Mouse (Mus musculus): Measurements from ENCODE around the gene Etl4. TPM values are rescaled to one million over a fixed set of nuclear protein-coding genes. Genes with fewer than 3 reads are reported as not detected.
A peak's percentile ranks its signal among the peaks of the same experiment; 100 is the strongest.
"Not testable (repeated sequence)": the region's sequence is repeated elsewhere in the genome, so short reads cannot be mapped to it uniquely, and the experiment has no call there.

Etl4 gene
- polyA plus RNA-seq, 1 experiment from 2014 or later = 32.2 TPM

GRCm38 (mm10) chr2:20672803-20673603 lies 763.4 kb downstream of the Etl4 start:
- H3K9ac ChIP-seq = no peak overlapping the region
- H3K4me3 ChIP-seq (replicated peaks) = no peak overlapping the region
- H3K27me3 ChIP-seq (replicated peaks) = no peaks in the 10 kb centered on the region
- H3K4me1 ChIP-seq = no peaks in the 10 kb centered on the region
- no peak overlapping the region for H3K4me2 ChIP-seq
- ATAC-seq (ENCODE audit: insufficient read depth, low FRiP score, low read depth) = no peak; the same call in 1 of the 2 replicates
- 60% methylated on average over 9 of the region's 9 CpGs for WGBS
- no peaks in the 10 kb centered on the region for H3K9me3 ChIP-seq
- H3K36me3 ChIP-seq = no peaks in the 10 kb centered on the region
- no peak overlapping the region for H3K27ac ChIP-seq

- Histone ChIP-seq H3K27me3 (replicated peaks) (no peaks in the 10 kb centered on the region), H3K9me3 (no peaks in the 10 kb centered on the region), H3K4me1 (no peaks in the 10 kb centered on the region), H3K9ac (no peak overlapping the region), H3K4me2 (no peak overlapping the region), H3K36me3 (no peaks in the 10 kb centered on the region), H3K4me3 (replicated peaks) (no peak overlapping the region), H3K27ac (no peak overlapping the region)
- ATAC-seq (ENCODE audit: insufficient read depth, low FRiP score, low read depth) = no peak
- 98% methylated on average over 3 of the region's 3 CpGs for WGBS
Measured at GRCm38 (mm10) chr2:20676379-20676778, 766.8 kb downstream of the Etl4 start.

GRCm38 (mm10) chr2:20678793-20679192 lies 769.2 kb downstream of the Etl4 start:
- no peak overlapping the region for H3K27ac ChIP-seq
- no peaks in the 10 kb centered on the region for H3K9me3 ChIP-seq
- H3K27me3 ChIP-seq (replicated peaks) = no peaks in the 10 kb centered on the region
- no peak overlapping the region for H3K4me3 ChIP-seq (replicated peaks)
- H3K4me2 ChIP-seq = no peak overlapping the region
- WGBS = 55% methylated on average over 7 of the region's 7 CpGs
- no peaks in the 10 kb centered on the region for H3K36me3 ChIP-seq
- H3K4me1 ChIP-seq = no peaks in the 10 kb centered on the region
- ATAC-seq (ENCODE audit: insufficient read depth, low FRiP score, low read depth) = no peak
- no peak overlapping the region for H3K9ac ChIP-seq

- H3K9ac ChIP-seq; H3K36me3 ChIP-seq; ATAC-seq (ENCODE audit: insufficient read depth, low FRiP score, low read depth); H3K9me3 ChIP-seq; H3K27ac ChIP-seq; H3K4me1 ChIP-seq; H3K27me3 ChIP-seq (replicated peaks); H3K4me3 ChIP-seq (replicated peaks); H3K4me2 ChIP-seq: not testable (repeated sequence)
- WGBS = 93% methylated on average over 6 of the region's 6 CpGs
Measured at GRCm38 (mm10) chr2:20682203-20682602, 772.6 kb downstream of the Etl4 start.

GRCm38 (mm10) chr2:20689389-20689788 lies 779.8 kb downstream of the Etl4 start:
- Histone ChIP-seq H3K4me1 (no peaks in the 10 kb centered on the region), H3K4me3 (replicated peaks) (no peak overlapping the region), H3K27me3 (replicated peaks) (no peaks in the 10 kb centered on the region), H3K27ac (no peak overlapping the region), H3K36me3 (no peaks in the 10 kb centered on the region), H3K4me2 (no peak overlapping the region), H3K9me3 (no peaks in the 10 kb centered on the region), H3K9ac (no peak overlapping the region)
- ATAC-seq (ENCODE audit: insufficient read depth, low FRiP score, low read depth) = 0 out of 2 replicates have a peak, but pooled peaks have one; percentile 18
- 46% methylated on average over 3 of the region's 3 CpGs for WGBS

- H3K36me3 ChIP-seq = no peaks in the 10 kb centered on the region
- no peak overlapping the region for H3K27ac ChIP-seq
- H3K9ac ChIP-seq = no peak overlapping the region
- no peaks in the 10 kb centered on the region for H3K4me1 ChIP-seq
- no peak overlapping the region for H3K4me3 ChIP-seq (replicated peaks)
- H3K9me3 ChIP-seq = no peaks in the 10 kb centered on the region
- WGBS = 64% methylated on average over 3 of the region's 3 CpGs
- H3K27me3 ChIP-seq (replicated peaks) = no peaks in the 10 kb centered on the region
- H3K4me2 ChIP-seq = no peak overlapping the region
- no peak for ATAC-seq (ENCODE audit: insufficient read depth, low FRiP score, low read depth)
Measured at GRCm38 (mm10) chr2:20692898-20693297, 783.3 kb downstream of the Etl4 start.

GRCm38 (mm10) chr2:20693772-20694171 lies 784.2 kb downstream of the Etl4 start:
- Histone ChIP-seq H3K9ac (no peak overlapping the region), H3K9me3 (no peaks in the 10 kb centered on the region)
- 78% methylated on average over 1 of the region's 1 CpGs for WGBS

GRCm38 (mm10) chr2:20697719-20698118 lies 788.1 kb downstream of the Etl4 start:
- Histone ChIP-seq H3K4me3 (replicated peaks) (no peak overlapping the region), H3K9ac (no peak overlapping the region), H3K9me3 (no peaks in the 10 kb centered on the region), H3K27ac (no peak overlapping the region), H3K27me3 (replicated peaks) (no peaks in the 10 kb centered on the region), H3K36me3 (no peaks in the 10 kb centered on the region), H3K4me1 (no peaks in the 10 kb centered on the region), H3K4me2 (no peak overlapping the region)
- WGBS = 54% methylated on average over 1 of the region's 1 CpGs
- no peak for ATAC-seq (ENCODE audit: insufficient read depth, low FRiP score, low read depth)

More at GRCm38 (mm10) chr2:20693772-20694171, 784.2 kb downstream of the Etl4 start:
- Histone ChIP-seq H3K27me3 (replicated peaks) (no peaks in the 10 kb centered on the region), H3K27ac (no peak overlapping the region), H3K4me2 (no peak overlapping the region), H3K4me1 (no peaks in the 10 kb centered on the region), H3K36me3 (no peaks in the 10 kb centered on the region), H3K4me3 (replicated peaks) (no peak overlapping the region)
- ATAC-seq (ENCODE audit: insufficient read depth, low FRiP score, low read depth) = no peak

GRCm38 (mm10) chr2:20705110-20705509 lies 795.5 kb downstream of the Etl4 start:
- 0 out of 2 replicates have a peak, but pooled peaks cover 6% of the 10 kb centered on the region for H3K36me3 ChIP-seq
- no peaks in the 10 kb centered on the region for H3K4me1 ChIP-seq
- no peak overlapping the region for H3K27ac ChIP-seq
- no peak overlapping the region for H3K9ac ChIP-seq
- H3K9me3 ChIP-seq = no peaks in the 10 kb centered on the region
- 61% methylated on average over 4 of the region's 4 CpGs for WGBS
- H3K4me3 ChIP-seq (replicated peaks) = no peak overlapping the region
- H3K4me2 ChIP-seq = no peak overlapping the region
- ATAC-seq (ENCODE audit: insufficient read depth, low FRiP score, low read depth) = no peak
- no peaks in the 10 kb centered on the region for H3K27me3 ChIP-seq (replicated peaks)

GRCm38 (mm10) chr2:20710589-20710988 lies 801.0 kb downstream of the Etl4 start:
- Histone ChIP-seq H3K27ac (no peak overlapping the region), H3K4me3 (replicated peaks) (no peak overlapping the region), H3K27me3 (replicated peaks) (no peaks in the 10 kb centered on the region), H3K4me1 (no peaks in the 10 kb centered on the region), H3K9me3 (no peaks in the 10 kb centered on the region), H3K36me3 (0 out of 2 replicates have a peak, but pooled peaks cover 6% of the 10 kb centered on the region), H3K9ac (no peak overlapping the region), H3K4me2 (no peak overlapping the region)
- 73% methylated on average over 7 of the region's 7 CpGs for WGBS
- ATAC-seq (ENCODE audit: insufficient read depth, low FRiP score, low read depth) = no peak

GRCm38 (mm10) chr2:20711024-20711423 lies 801.4 kb downstream of the Etl4 start:
- Histone ChIP-seq H3K9me3 (no peaks in the 10 kb centered on the region), H3K9ac (no peak overlapping the region), H3K27ac (no peak overlapping the region), H3K36me3 (0 out of 2 replicates have a peak, but pooled peaks cover 6% of the 10 kb centered on the region), H3K27me3 (replicated peaks) (no peaks in the 10 kb centered on the region), H3K4me3 (replicated peaks) (no peak overlapping the region), H3K4me2 (no peak overlapping the region), H3K4me1 (no peaks in the 10 kb centered on the region)
- no peak for ATAC-seq (ENCODE audit: insufficient read depth, low FRiP score, low read depth)
- WGBS = 47% methylated on average over 2 of the region's 2 CpGs

GRCm38 (mm10) chr2:20719105-20719504 lies 809.5 kb downstream of the Etl4 start:
- Histone ChIP-seq H3K4me2 (no peak overlapping the region), H3K4me3 (replicated peaks) (no peak overlapping the region), H3K27me3 (replicated peaks) (no peaks in the 10 kb centered on the region), H3K36me3 (no peaks in the 10 kb centered on the region), H3K27ac (0 out of 2 replicates have a peak overlapping the region, but pooled peaks have one; percentile 12), H3K4me1 (peaks cover 9% of the 10 kb centered on the region), H3K9me3 (no peaks in the 10 kb centered on the region), H3K9ac (no peak overlapping the region)
- WGBS = 77% methylated on average over 4 of the region's 4 CpGs
- ATAC-seq (ENCODE audit: insufficient read depth, low FRiP score, low read depth) = no peak
